Mouse (Mus musculus): ENCODE measurements around the gene N4bp2l1.

GRCm38 (mm10) chr5:150592904-150593755, 3.9 kb downstream of the N4bp2l1 start:
- TF ChIP-seq CTCF (conservative IDR thresholded peaks at IDR 0.05; ENCODE audit: low read length) (no peak), POU5F1 (IDR thresholded peaks at IDR 0.05; ENCODE audit: borderline replicate concordance, low read length) (no peak), NANOG (IDR thresholded peaks at IDR 0.05; ENCODE audit: borderline replicate concordance, low read length) (no peak)
